Mouse (Mus musculus): Measurements from ENCODE around the gene Atxn7l1.

Atxn7l1 gene

DNA sequence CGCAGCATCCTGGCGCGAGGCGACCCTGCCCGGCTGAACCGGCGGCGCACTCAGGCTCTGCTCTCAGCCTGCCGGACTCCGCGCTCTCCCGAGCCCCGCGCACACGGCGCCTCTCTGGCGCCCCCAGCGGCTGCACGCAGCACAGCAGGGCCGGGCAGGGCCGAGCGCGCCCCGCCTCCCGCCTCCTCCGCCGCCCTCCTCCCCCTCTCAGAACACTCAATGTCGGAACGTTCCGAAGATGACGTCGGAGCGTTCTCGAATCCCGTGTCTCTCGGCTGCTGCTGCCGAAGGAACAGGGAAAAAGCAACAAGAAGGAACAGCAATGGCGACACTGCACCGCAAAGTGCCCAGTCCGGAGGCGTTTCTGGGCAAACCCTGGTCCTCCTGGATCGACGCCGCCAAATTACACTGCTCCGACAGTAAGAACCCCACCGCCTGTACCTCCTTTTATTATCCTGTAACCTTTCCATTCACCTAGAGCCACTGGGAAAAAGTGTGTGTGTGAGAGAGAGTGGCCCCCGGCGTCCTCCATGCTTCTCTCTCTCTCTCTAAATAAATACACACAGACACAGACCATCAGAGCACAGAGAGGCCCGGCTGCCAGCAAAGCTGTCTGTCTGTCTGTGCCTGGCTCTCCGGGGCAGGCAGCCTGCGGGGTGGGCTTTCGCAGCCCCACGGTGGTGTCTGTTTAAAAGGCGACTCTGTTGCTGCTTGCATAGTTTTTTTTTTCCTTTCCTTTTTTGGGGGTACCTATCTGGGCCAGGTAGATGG, at the start of gene Atxn7l1:
Atxn7l1 (plus strand) TSS at position 197 of the 771 bp plus-strand sequence.
- DNase-seq (ENCODE audit: low read depth) = peak; percentile 94

DNA sequence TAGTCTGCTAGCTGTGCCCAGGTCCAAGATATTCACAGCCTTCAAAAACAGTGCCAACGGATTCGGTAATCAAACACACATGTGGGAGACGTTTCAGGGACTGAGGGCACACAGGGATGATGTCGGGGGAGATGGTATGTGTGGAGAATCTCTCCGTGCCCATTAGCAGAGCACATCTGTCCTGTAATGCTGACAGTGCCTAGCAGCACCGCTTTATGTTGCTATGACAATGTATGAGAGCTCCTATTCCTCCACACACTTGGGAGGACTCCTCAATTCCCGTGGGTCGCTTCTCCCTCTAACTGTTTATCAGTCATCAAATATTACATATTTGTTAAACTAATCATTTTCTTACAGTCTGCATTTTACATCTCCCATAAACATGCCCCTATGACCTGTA, 45.9 kb upstream of the Atxn7l1 start:
- no peak for DNase-seq (ENCODE audit: low read depth)

GRCm38 (mm10) chr12:33102342-33103115, 45.0 kb upstream of the Atxn7l1 start:
- DNase-seq (ENCODE audit: low read depth) = no peak

DNA sequence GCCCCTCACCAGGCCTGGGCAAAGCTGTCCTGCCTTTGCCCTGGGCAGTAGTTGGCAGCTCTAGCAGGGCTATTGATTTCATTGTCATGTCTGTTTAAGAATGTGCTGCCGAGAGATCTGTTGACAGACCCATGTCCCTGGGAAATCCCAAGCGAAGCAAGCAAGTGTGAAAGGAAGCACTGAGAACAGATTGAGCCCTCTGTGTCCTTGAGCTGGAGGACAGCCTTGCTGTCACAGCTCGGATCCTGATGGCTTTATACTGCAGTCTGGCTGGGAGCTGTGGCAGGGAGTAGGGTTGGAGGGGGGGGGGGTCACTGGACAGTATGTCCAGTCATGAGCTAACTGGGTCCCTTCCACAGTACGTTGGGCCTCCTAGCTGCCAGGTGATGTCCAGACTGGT, 41.8 kb upstream of the Atxn7l1 start:
- DNase-seq (ENCODE audit: low read depth) = no peak

DNA sequence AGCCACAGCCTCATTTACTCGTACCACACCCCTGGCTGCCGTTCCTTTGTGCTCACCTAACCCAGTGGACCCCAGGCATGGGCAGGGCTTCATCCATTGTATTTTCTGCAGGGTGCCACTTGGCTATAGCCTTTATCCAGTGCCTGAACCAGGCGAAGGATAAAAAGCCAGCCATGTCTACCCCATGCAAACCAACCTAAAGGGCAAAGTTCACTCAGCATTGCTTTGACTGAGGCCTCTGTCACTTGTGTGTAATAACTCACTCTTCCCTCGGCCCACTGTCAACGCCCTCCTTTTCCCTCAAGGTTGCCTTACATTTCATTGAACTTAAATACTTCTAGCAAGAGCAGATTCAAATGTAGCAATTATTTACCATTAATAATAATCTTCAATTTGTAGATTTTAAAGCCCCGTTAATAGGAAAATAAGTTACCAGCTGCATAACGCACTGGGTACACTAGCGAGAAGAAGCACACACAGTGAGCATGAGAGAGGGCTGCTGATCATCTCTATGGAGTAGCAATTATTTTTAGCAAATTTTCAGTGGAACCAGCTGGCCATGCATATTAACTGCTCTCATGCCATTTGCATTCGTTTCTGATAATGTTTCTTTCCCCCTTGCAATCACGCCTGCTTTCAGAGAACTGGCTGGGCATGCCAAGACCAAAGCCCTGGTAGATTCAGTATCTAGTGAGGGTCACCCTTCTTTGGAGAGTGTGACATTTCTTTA, 40.9 kb upstream of the Atxn7l1 start:
- DNase-seq (ENCODE audit: low read depth) = no peak

DNA sequence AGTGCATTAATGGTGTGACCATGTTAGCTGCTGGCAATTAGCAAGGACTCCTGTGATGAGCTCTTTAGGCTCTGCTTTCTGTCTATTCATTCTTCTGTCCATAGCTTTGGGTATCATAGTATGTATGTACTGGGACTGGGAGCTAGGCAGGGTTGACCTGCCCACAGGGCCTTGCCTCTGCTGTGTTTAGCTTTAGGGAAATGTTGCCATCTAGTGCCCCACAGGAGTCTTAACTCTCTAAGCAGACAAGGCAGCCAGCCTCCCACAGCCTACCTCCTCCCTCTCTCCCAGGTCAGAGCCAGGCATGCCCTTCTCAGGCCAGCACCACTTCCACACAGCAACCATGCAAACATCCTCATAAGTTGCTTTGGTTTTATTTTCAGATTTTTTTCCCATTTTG, 38.0 kb upstream of the Atxn7l1 start:
- DNase-seq (ENCODE audit: low read depth) = peak; percentile 66

- DNase-seq (ENCODE audit: low read depth) = no peak
Observed at GRCm38 (mm10) chr12:33110894-33111471, 36.5 kb upstream of the Atxn7l1 start.

DNA sequence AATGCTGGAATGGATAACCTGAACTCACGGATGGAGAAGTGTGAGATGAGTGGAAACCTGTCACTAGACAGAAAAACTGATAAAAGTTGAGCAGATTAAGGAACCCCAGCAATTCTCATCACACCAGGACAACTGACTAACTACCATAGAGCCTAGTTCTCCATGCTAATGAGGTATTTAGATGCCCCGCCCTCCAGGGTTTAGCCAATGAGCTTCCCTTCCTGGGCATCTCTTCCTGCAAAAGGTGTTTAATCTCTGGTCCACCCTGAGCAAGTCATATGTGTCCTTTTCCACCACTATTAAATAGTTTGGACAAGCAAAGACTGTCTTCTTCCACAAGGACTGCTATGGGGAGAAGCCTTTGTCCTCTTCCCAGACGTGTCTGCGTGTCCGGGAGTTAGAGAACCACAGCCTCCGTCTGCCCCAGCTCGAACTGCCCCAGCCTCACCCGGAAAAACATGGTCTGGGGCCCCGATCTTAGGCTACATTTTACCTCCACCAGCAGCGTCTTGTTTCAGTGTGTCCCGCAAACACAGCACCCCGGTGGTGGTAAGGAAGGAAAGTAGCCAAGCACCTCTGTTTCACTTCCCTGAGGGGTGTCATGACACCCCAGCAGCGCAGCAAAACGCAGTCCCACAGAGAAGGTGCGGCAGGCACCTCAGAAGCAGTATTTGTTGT, 28.7 kb upstream of the Atxn7l1 start:
- DNase-seq (ENCODE audit: low read depth) = no peak

GRCm38 (mm10) chr12:33125594-33126227, 21.8 kb upstream of the Atxn7l1 start:
- DNase-seq (ENCODE audit: low read depth) = no peak

GRCm38 (mm10) chr12:33126243-33126642, 21.2 kb upstream of the Atxn7l1 start:
- no peak for DNase-seq (ENCODE audit: low read depth)

- no peak for DNase-seq (ENCODE audit: low read depth)
Observed at GRCm38 (mm10) chr12:33128121-33128520, 19.4 kb upstream of the Atxn7l1 start.

- no peak for DNase-seq (ENCODE audit: low read depth)
Observed at GRCm38 (mm10) chr12:33128702-33129101, 18.8 kb upstream of the Atxn7l1 start.

DNA sequence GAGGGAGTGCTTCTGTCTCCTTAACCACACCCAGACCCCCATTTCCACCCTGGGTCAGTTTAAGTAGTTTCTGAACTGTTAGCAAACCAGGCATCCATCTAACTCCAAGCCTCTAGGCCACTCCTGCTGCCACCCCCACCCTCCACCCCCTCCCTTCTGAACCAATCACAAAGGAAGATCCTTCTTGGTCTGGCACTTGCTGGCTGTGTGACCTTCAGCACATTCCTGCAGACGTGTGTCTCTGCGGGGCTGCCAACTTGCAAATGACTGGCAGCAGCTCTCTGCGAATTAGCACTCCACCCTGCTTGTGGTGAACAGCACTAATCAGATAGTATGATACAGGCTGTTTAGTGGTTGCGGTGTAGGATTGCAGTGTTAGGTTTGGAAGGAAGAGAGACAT, 18.1 kb upstream of the Atxn7l1 start:
- peak; percentile 72 for DNase-seq (ENCODE audit: low read depth)

DNA sequence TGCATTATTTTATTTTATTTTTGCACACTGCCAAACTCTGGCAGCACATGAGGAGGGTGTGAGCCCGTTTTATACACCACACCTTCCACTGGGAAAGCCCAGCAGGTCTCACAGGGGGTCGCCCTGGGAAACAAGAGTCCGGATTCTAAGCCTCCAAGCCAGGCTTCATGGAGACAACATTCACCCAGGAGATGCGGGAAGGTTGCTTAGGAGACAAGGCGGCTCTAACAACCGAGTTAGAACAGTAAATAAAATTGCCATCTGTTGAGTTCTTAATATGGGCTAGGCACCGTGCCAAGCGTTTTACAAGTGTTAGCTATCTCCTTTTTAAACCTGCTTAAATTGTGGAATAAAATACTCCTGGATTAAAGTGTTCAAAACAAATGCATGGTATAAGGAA, 17.1 kb upstream of the Atxn7l1 start:
- no peak for DNase-seq (ENCODE audit: low read depth)

DNA sequence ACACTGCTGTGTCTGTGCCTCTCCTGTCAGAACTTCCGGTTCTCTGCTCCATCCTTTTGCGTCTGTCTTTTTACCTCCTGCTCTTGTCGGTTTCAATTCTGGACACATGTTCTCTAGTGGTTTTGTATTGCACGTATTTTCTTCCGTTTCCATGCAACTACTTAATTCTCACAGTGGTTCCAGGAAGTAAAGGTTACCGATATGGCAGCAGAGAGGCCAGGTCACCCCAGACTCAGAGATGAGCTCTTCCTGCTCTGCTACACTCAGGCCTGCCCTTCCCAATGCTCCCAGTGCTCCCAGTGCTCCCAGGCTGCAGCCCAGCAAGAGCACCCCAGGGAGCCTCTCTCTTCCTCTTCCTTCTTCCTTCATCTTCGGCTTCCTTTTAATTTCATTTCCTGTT, 15.7 kb upstream of the Atxn7l1 start:
- peak; percentile 68 for DNase-seq (ENCODE audit: low read depth)

DNA sequence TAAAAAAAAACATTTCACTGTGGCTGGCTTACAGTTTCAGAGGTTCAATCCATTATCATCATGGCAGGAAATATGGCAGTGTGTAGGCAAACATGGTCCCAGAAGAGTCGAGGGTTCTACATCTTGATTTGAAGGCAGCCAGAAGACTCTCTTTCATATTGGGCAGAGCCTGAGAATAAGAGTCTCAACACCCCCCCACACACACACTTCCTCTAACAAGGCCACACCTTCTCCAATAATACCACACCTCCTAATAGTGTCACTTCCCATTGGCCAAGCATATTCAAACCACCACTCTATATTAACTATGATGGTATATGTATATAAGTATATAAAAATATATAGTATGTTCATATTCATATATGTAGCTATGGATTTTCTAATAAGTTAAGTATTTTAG, 9.6 kb upstream of the Atxn7l1 start:
- peak; percentile 11 for DNase-seq (ENCODE audit: low read depth)

- no peak for DNase-seq (ENCODE audit: low read depth)
Observed at GRCm38 (mm10) chr12:33139083-33139482, 8.4 kb upstream of the Atxn7l1 start.

GRCm38 (mm10) chr12:33144456-33144855, 3.0 kb upstream of the Atxn7l1 start:
- no peak for DNase-seq (ENCODE audit: low read depth)

- no peak for DNase-seq (ENCODE audit: low read depth)
Observed at GRCm38 (mm10) chr12:33146622-33147433, 665 bp upstream of the Atxn7l1 start.

DNA sequence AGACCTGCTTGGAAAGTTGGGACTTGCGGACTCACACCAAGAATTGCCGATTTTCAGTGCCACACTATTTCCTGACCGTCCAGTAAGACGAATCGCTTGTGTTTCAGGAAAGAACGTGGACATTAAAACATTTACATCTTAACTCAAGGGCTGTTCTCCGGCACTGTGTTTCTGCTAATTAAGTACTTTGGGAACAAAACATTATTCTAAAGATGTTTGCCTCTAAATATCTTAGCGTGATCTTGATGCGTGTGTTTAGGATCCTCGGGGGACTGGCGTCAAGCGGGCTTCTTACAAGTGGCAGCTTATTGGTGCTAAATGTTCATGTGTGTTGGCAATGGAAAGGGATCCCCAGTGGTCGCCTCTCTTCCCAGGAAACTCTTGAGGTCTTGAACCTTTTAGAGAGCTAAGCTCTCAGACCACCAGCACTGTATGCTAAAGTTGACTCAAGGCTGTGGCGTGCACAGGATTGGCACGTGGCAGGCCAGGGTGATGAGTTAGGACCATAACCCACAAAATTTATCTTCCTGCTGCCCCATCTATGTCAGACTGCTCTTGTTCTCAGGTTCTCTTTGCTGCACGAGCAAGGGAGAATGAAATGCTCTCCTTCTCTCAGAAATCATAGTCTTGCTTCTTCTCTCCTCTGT, 2.2 kb downstream of the Atxn7l1 start:
- DNase-seq (ENCODE audit: low read depth) = no peak
